In the genomic region with DNA sequence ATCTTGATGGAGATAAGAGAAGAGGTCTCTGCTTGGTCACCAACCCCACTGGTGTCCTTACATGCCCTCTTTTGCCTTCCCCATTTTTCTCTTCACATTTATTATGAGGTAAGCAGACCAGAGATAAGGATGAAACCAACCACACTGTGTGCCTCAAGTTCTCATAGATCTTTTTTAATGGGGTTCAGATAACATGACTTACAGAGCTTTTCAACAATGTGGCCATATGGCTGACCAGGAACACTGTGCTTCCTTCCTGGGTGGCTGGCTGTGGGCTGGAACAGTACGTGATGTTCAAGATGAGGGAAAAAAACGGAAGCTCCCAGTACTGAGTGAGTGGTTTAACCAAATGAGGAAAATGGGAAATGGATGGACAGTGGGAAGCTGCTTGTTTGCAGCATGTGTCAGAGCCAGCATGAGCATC, we compare ENCODE assay signal across 10 mouse cellular contexts.
DNase-seq lines count a peak whose midpoint lies in the region; ATAC-seq and TF ChIP-seq lines count a peak whose summit lies in the region.
"Had no signal": no experiment of that assay in that cellular context is flagged by ENCODE, and none has a peak within 500 bp of the region (broad histone marks: within the 10 kb centered on the region; RNA-seq: fewer than 3 reads in every experiment).

No protein-coding gene starts in this region.

- H3K4me2 ChIP-seq in forebrain, embryonic 11.5 days (ENCODE audit: low read depth, low read length, severe bottlenecking) = no peak overlapping the region
- H3K4me2 ChIP-seq: lung, embryonic 15.5 days had no signal

- H3K4me3 ChIP-seq in heart, adult 2 months = no peak overlapping the region
- no peak overlapping the region for H3K4me3 ChIP-seq in heart, embryonic 10.5 days
- H3K4me3 ChIP-seq in MEL (ENCODE audit: control insufficient read depth in 1 of 2, insufficient read depth in 1 of 2, low read depth in 2 of 2, low read length in 2 of 2) = no peak overlapping the region
- no peak overlapping the region for H3K4me3 ChIP-seq in forebrain, embryonic 11.5 days (ENCODE audit: low read depth, low read length)
- H3K4me3 ChIP-seq: erythroblast, embryonic 14.5 days; lung, embryonic 15.5 days had no signal

- H3K27ac ChIP-seq in heart, adult 2 months = peak overlapping the region; percentile 31
- no peak overlapping the region for H3K27ac ChIP-seq in heart, embryonic 10.5 days
- no peak overlapping the region for H3K27ac ChIP-seq in MEL (ENCODE audit: control insufficient read depth, low read depth, low read length)
- H3K27ac ChIP-seq in forebrain, embryonic 11.5 days (ENCODE audit: low read depth, low read length) = no peak overlapping the region
- H3K27ac ChIP-seq: lung, embryonic 15.5 days had no signal

- peak; percentile 37 for ATAC-seq in granulocyte monocyte progenitor cell, adult 5-6 weeks (replicated peaks; ENCODE audit: poor library complexity, severe bottlenecking)
- no peak for ATAC-seq in forebrain, embryonic 11.5 days (replicated peaks; ENCODE audit: low FRiP score)

- H3K9ac ChIP-seq in heart, adult 2 months (ENCODE audit: low read depth, low read length) = no peak overlapping the region
- no peak overlapping the region for H3K9ac ChIP-seq in MEL (ENCODE audit: control insufficient read depth, low read depth, low read length, poor library complexity, severe bottlenecking)
- H3K9ac ChIP-seq in forebrain, embryonic 11.5 days (ENCODE audit: low read length) = no peak overlapping the region
- H3K9ac ChIP-seq: lung, embryonic 15.5 days had no signal

- intact Hi-C loops in heart, adult 2 months (cut with DNase I) = no loop called here

- peaks cover 6% of the 10 kb centered on the region for H3K36me3 ChIP-seq in heart, adult 2 months (ENCODE audit: control insufficient read depth, insufficient read depth, low read length)
- H3K36me3 ChIP-seq in heart, embryonic 10.5 days = no peaks in the 10 kb centered on the region
- H3K36me3 ChIP-seq in MEL (ENCODE audit: control insufficient read depth in 1 of 2, insufficient read depth in 2 of 2, low read length in 2 of 2) = no peaks in the 10 kb centered on the region
- no peaks in the 10 kb centered on the region for H3K36me3 ChIP-seq in forebrain, embryonic 11.5 days (ENCODE audit: control insufficient read depth, insufficient read depth, low read length)
- H3K36me3 ChIP-seq: lung, embryonic 15.5 days had no signal

- WGBS in heart, adult 2 months = 34% methylated on average over 2 of the region's 2 CpGs
- WGBS in heart, embryonic 10.5 days = 77% methylated on average over 2 of the region's 2 CpGs
- WGBS in forebrain, embryonic 11.5 days = 91% methylated on average over 2 of the region's 2 CpGs

- DNase-seq in heart, adult 2 months = peak in 1 of 2 experiments; percentile 45
- DNase-seq in heart, embryonic 10.5 days (ENCODE audit: low spot score) = no peak
- no peak for DNase-seq in MEL (ENCODE audit: low read depth, low spot score)
- DNase-seq in kidney, postnatal 14 days = peak; percentile 77
- DNase-seq in ovary, adult 18-20 months (ENCODE audit: low spot score) = no peak
- no peak for DNase-seq in forebrain, embryonic 11.5 days (ENCODE audit: low spot score)
- DNase-seq: cerebellum, adult 9-11 months had no signal

- H3K79me2 ChIP-seq in heart, adult 2 months (replicated peaks; ENCODE audit: control insufficient read depth, insufficient read depth, low read length) = no peaks in the 10 kb centered on the region
- no peaks in the 10 kb centered on the region for H3K79me2 ChIP-seq in MEL (ENCODE audit: control insufficient read depth, insufficient read depth, low read length, poor library complexity)

- no peaks in the 10 kb centered on the region for H3K27me3 ChIP-seq in heart, adult 2 months (ENCODE audit: control insufficient read depth, insufficient read depth, low read length)
- no peaks in the 10 kb centered on the region for H3K27me3 ChIP-seq in heart, embryonic 10.5 days (ENCODE audit: insufficient read depth, poor library complexity, severe bottlenecking)
- H3K27me3 ChIP-seq in MEL (ENCODE audit: control insufficient read depth in 1 of 2, insufficient read depth in 2 of 2, low read length in 2 of 2) = no peaks in the 10 kb centered on the region
- no peaks in the 10 kb centered on the region for H3K27me3 ChIP-seq in forebrain, embryonic 11.5 days (ENCODE audit: control insufficient read depth, insufficient read depth, low read length)
- H3K27me3 ChIP-seq: lung, embryonic 15.5 days had no signal

- TF ChIP-seq POLR2A in heart, adult 2 months (IDR thresholded peaks at IDR 0.05; ENCODE audit: insufficient read depth, low read depth, low read length) = 0 out of 2 replicates have a peak, but pooled peaks have one; percentile 13
- TF ChIP-seq POLR2A in MEL (IDR thresholded peaks at IDR 0.05; ENCODE audit: control insufficient read depth in 1 of 2, insufficient read depth in 1 of 2, low read depth in 1 of 2, low read length in 2 of 2, poor library complexity in 1 of 2) = no peak

- no peak for TF ChIP-seq RAD21 in MEL (IDR thresholded peaks at IDR 0.05; ENCODE audit: low read depth, low read length)

- H3K9me3 ChIP-seq in heart, embryonic 10.5 days = no peaks in the 10 kb centered on the region
- H3K9me3 ChIP-seq in MEL (replicated peaks; ENCODE audit: insufficient read depth, low read length) = no peaks in the 10 kb centered on the region
- no peaks in the 10 kb centered on the region for H3K9me3 ChIP-seq in forebrain, embryonic 11.5 days (ENCODE audit: control insufficient read depth, low read length)
- H3K9me3 ChIP-seq: lung, embryonic 15.5 days had no signal

- TF ChIP-seq EP300 in heart, adult 2 months (IDR thresholded peaks at IDR 0.05; ENCODE audit: insufficient read depth, low read depth, low read length) = peak; percentile 92; the same call in 1 of the 2 replicates
- no peak for TF ChIP-seq EP300 in MEL (IDR thresholded peaks at IDR 0.05; ENCODE audit: low read depth in 1 of 2, low read length in 2 of 2)

- peaks cover 19% of the 10 kb centered on the region for H3K4me1 ChIP-seq in heart, adult 2 months (ENCODE audit: control insufficient read depth, insufficient read depth, low read length)
- peaks cover 27% of the 10 kb centered on the region for H3K4me1 ChIP-seq in heart, embryonic 10.5 days
- 0 out of 4 replicates have a peak, but pooled peaks cover 0 to 4% of the 10 kb centered on the region in 2 experiments for H3K4me1 ChIP-seq in MEL (ENCODE audit: control insufficient read depth in 1 of 2, insufficient read depth in 2 of 2, low read length in 2 of 2)
- H3K4me1 ChIP-seq in forebrain, embryonic 11.5 days (replicated peaks; ENCODE audit: control insufficient read depth, insufficient read depth, low read length) = peaks cover 7% of the 10 kb centered on the region; the same call in 1 of the 2 replicates

- TF ChIP-seq CTCF in heart, adult 2 months (IDR thresholded peaks at IDR 0.05) = no peak
- TF ChIP-seq CTCF in MEL (IDR thresholded peaks at IDR 0.05 in 2 of 3, conservative IDR thresholded peaks at IDR 0.05 in 1 of 3; ENCODE audit: control insufficient read depth in 1 of 3, insufficient read depth in 1 of 3, low read depth in 2 of 3, low read length in 3 of 3, poor library complexity in 1 of 3, severe bottlenecking in 1 of 3) = no peak

TF ChIP-seq in MEL, 35 proteins besides CTCF, POLR2A, EP300 and RAD21:
- no peak for TF ChIP-seq TCF12 (IDR thresholded peaks at IDR 0.05; ENCODE audit: low read depth, low read length)
- no peak for TF ChIP-seq RCOR1 (IDR thresholded peaks at IDR 0.05; ENCODE audit: low read depth, low read length)
- TF ChIP-seq NELFE (IDR thresholded peaks at IDR 0.05; ENCODE audit: low read depth, low read length) = no peak
- peak; percentile 52; the same call in 1 of the 2 replicates for TF ChIP-seq ETS1 (IDR thresholded peaks at IDR 0.05; ENCODE audit: low read depth, low read length)
- TF ChIP-seq USF1 (IDR thresholded peaks at IDR 0.05; ENCODE audit: low read depth, low read length) = no peak
- TF ChIP-seq GABPA (IDR thresholded peaks at IDR 0.05; ENCODE audit: low read depth, low read length) = no peak
- TF ChIP-seq CHD1 (IDR thresholded peaks at IDR 0.05; ENCODE audit: low read depth, low read length) = no peak
- no peak for TF ChIP-seq MXI1 (IDR thresholded peaks at IDR 0.05; ENCODE audit: low read depth, low read length)
